Mouse (Mus musculus) frontal cortex, postnatal 36 days (tissue): Measurements from ENCODE around the gene Ehd4.

Experiments
- DNase-seq, 2 experiments: peaks; one replicate each; pipeline ENCODE4 v3.0.0; 2022; ENCODE audit warnings: low spot score in 2 of 2

Gene Ehd4

DNA sequence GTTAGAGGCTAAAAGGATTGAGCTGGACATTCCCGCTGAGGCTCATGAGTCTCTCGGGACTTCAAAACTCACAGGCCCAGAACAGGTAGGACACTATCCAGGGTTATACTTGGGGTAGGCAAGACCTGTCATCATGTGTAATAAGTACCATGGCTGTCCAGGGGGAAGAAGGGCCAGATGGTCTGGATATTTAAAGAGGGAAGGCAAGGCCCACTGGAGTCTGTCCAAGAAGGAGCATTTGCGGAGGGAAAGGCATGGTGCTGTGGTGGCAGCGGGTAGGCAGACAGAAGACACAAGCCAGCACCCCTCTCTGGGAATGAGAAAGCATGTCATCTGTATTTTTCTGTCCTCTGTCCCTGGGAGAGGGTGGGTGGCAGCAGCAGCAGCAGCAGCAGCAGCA, 80.3 kb downstream of the Ehd4 start:
- DNase-seq = no peak

GRCm38 (mm10) chr2:120069466-120069990, 84.9 kb downstream of the Ehd4 start:
- peak; percentile 65 to 82 for DNase-seq

- DNase-seq = peak in 1 of 2 experiments; percentile 21
Measured at GRCm38 (mm10) chr2:120068555-120069465, 85.6 kb downstream of the Ehd4 start.

DNA sequence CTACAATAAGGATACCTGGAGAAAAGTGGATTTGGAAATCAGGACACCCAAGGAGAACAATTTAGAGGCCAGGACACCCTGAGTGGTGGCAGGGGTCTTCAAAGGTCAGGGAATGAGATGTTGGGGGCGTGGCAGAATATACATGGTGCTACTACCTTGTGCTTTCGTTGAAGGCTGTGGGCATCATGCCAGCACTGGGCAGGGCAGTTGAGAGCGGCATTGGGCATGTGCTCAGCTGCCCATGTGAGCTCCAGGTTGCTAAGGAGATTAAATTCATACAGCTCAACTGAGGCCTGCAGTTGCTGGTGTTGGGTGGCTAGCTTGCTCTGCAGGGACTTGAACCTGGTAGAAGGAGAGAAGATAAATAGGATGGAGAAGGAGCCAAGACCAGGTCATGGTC, 88.2 kb downstream of the Ehd4 start:
- no peak for DNase-seq

GRCm38 (mm10) chr2:120065243-120065642, 89.2 kb downstream of the Ehd4 start:
- DNase-seq = no peak

GRCm38 (mm10) chr2:120064639-120065038, 89.8 kb downstream of the Ehd4 start:
- no peak for DNase-seq

GRCm38 (mm10) chr2:120062248-120062647, 92.2 kb downstream of the Ehd4 start:
- no peak for DNase-seq

GRCm38 (mm10) chr2:120060651-120061050, 93.8 kb downstream of the Ehd4 start:
- DNase-seq = no peak

GRCm38 (mm10) chr2:120060190-120060589, 94.2 kb downstream of the Ehd4 start:
- no peak for DNase-seq

- no peak for DNase-seq
Measured at GRCm38 (mm10) chr2:120059466-120059865, 94.9 kb downstream of the Ehd4 start.

- DNase-seq = no peak
Measured at GRCm38 (mm10) chr2:120058818-120059217, 95.6 kb downstream of the Ehd4 start.

DNA sequence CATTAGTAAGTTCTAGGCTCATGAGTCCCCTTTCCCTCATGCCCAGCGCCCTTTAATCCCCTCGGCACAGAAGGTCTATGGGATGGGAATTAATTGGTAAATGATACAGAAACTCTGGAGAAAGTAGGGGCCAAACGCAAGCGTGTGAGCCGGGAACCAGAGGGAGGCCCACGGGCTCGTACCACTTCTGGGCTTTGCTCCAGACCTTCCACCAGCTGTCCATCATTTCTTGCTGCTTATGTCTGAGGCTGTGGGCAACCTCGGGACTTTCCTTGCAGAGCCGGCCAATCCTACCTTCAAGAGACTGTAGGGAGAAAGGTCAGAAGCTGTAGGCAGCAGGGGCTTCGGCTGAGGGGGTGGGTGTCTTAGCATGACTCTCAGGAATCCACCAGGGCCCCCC, 98.5 kb downstream of the Ehd4 start:
- DNase-seq = no peak

GRCm38 (mm10) chr2:120054771-120055552, 99.4 kb downstream of the Ehd4 start:
- DNase-seq = no peak

DNA sequence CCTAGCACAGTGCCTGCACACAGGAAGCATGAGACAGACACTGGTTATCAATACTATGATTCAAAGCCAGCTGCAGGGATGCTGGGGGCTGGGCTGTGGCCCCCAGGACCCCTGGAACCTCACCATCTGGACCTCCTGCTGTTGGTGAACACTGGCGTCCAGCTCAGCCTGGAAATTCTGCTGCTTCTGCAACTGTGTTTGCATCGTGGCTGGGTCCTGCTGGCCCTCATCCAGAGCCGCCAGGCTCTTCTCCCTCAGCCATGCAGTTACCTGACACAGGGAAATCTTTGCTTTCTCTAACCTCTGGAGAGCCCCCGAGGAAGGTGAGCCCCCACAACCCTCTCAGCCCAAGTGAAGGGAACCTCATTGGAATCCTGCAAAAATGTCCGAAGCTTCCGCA, 103.0 kb downstream of the Ehd4 start:
- no peak for DNase-seq

GRCm38 (mm10) chr2:120049632-120050274, 104.7 kb downstream of the Ehd4 start:
- no peak for DNase-seq

DNA sequence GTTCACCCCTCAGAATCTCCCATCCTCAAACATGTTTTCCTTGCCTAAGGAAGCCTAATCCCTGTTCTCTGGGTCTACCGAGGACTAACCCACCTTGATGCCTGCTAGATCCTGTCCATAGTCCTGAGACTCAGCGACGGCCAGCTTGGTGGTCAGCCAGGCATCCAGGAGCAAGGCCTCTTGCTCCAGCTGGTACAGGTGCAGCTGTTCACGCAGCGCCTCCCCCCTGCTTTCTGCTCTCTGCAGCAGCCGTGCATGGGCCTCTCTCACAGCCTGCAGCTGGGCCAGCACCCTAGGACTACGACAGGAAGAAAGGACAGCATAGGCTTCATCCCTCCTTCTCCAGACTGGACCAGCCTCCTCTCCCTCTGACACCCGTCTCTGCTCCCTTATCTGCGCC, 106.2 kb downstream of the Ehd4 start:
- DNase-seq = no peak

DNA sequence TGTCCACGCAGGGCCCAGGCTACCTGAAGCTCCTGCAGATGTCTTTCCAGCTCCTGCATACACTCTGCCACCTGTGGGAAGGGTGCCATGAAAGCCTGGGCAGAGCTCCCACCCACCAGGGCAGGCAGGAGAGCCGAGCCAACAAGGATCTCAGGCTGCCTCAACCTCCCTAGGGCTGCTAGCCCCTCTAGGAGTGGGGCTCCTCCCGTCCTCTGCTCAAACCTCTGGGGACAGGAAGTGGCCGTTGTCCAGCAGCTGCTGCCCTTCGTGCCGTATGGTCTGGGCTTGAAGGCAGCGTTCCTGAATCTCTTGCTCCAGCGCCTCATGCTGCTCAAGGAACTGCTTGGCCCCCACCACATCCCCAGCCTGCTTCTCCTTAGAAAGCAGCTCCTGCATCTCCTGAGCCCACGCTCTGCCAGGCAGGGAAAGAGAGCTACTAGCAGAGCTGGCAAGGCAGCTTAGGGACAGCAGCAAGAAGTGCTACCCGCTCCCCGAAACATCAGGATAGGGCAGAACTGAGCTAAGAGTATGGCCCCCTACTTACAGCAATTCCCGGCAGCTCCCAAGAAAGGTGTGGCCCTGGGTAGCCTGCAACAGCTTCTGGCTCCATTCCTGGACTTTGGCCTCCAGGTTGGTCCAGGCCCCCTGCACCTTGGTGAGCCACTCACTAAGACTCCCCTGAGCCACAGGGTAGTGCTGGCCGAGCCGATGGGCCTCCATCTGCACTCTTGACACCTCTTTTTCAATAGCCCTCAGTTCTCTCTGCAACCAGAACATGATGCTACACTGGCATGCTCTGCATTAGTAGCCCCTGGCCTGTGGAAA, 107.7 kb downstream of the Ehd4 start:
- peak; percentile 58 to 65 for DNase-seq

DNA sequence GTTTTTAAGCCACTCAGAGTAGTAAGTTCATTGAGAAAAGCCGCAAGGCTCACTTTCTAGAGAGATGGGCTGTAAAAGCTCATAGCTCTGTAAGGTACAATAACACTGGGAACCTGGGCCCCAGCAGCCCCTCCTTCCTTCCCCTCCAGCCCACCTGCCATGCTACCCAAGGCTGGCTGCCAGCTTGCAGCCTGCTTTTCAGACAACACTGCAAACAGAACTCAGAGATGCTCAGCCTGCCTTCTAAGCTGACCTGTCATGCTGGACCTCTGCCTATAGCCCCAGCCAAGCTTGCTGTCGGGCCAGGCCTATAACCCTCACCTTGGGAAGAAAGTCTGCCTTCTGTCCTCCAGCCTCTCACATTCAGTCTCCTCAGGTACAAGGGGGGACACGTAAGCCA, 109.7 kb downstream of the Ehd4 start:
- DNase-seq = no peak

- peak; percentile 65 to 68 for DNase-seq
Measured at GRCm38 (mm10) chr2:120044101-120044603, 110.3 kb downstream of the Ehd4 start.

DNA sequence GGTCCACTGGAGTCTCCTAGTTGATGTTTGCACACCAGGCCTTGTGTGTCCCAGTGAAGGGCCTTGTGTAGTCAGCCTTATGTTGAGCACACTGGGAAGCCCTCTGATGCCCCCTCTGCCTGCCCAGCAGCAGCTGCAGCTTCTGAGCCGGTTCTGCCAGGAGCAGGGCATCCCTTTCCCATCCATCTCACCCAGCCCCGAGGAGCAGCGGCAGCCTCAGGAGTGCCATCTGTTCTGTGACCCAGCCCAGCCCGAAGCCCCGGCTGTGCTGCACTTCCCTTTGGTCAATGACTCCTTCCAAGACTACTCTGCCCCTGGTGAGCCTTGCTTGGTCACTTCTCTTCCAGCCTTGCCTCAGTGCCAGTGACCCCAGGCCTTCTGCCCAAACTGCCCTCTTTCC, 113.4 kb downstream of the Ehd4 start:
- DNase-seq = no peak
